Mouse (Mus musculus): ENCODE results near the gene Plekho1. TPM values are rescaled to one million over a fixed set of nuclear protein-coding genes. Genes with fewer than 3 reads are reported as not detected.

The Plekho1 gene
- polyA plus RNA-seq, 2 experiments: 3.6 to 9.0 TPM

GRCm38 (mm10) chr3:96000080-96000632, 4.4 kb upstream of the Plekho1 start:
- no peaks in the 10 kb centered on the region for H3K9me3 ChIP-seq (ENCODE audit: control insufficient read depth, low read length)
- H3K4me2 ChIP-seq (ENCODE audit: low read depth): peak overlapping the region; percentile 8
- H3K9ac ChIP-seq (replicated peaks): peak overlapping the region; percentile 5; the same call in 1 of the 2 replicates
- TF ChIP-seq CTCF (IDR thresholded peaks at IDR 0.05; ENCODE audit: low read depth): no peak
- TF ChIP-seq EP300 (IDR thresholded peaks at IDR 0.05; ENCODE audit: low read depth): no peak
- DNase-seq (ENCODE audit: low read depth in 3 of 3, low spot score in 3 of 3) (no peak), ATAC-seq (ENCODE audit: insufficient read depth) (no peak)
- 64% methylated on average over 14 of the region's 14 CpGs for WGBS (ENCODE audit: insufficient replicate concordance)
- H3K36me3 ChIP-seq (replicated peaks; ENCODE audit: control insufficient read depth, insufficient read depth, low read depth): no peaks in the 10 kb centered on the region
- peaks cover 13% of the 10 kb centered on the region for H3K27me3 ChIP-seq (ENCODE audit: control insufficient read depth, insufficient read depth, low read length)
- no peak overlapping the region for H3K4me3 ChIP-seq (ENCODE audit: insufficient read depth in 1 of 2, low read depth in 2 of 2, low read length in 2 of 2)
- peaks cover 24 to 34% of the 10 kb centered on the region in 2 experiments for H3K4me1 ChIP-seq (replicated peaks; ENCODE audit: control insufficient read depth in 2 of 2, insufficient read depth in 2 of 2, low read length in 1 of 2)
- peak overlapping the region; percentile 4; the same call in 1 of the 2 replicates for H3K27ac ChIP-seq

- WGBS (ENCODE audit: insufficient replicate concordance): 46% methylated on average over 12 of the region's 12 CpGs
- ATAC-seq (ENCODE audit: insufficient read depth): peak; percentile 88
- peak; percentile 79 for TF ChIP-seq EP300 (IDR thresholded peaks at IDR 0.05; ENCODE audit: low read depth)
- TF ChIP-seq CTCF (IDR thresholded peaks at IDR 0.05; ENCODE audit: low read depth): no peak
- H3K9ac ChIP-seq (replicated peaks): peak overlapping the region; percentile 5
- H3K4me3 ChIP-seq (ENCODE audit: insufficient read depth in 1 of 2, low read depth in 2 of 2, low read length in 2 of 2): no peak overlapping the region
- H3K27ac ChIP-seq: peak overlapping the region; percentile 55
- H3K36me3 ChIP-seq (replicated peaks; ENCODE audit: control insufficient read depth, insufficient read depth, low read depth): no peaks in the 10 kb centered on the region
- H3K9me3 ChIP-seq (ENCODE audit: control insufficient read depth, low read length): no peaks in the 10 kb centered on the region
- H3K4me1 ChIP-seq (replicated peaks; ENCODE audit: control insufficient read depth in 2 of 2, insufficient read depth in 2 of 2, low read length in 1 of 2): peaks cover 24 to 34% of the 10 kb centered on the region in 2 experiments
- peak overlapping the region; percentile 8 for H3K4me2 ChIP-seq (ENCODE audit: low read depth)
- peaks cover 20% of the 10 kb centered on the region for H3K27me3 ChIP-seq (ENCODE audit: control insufficient read depth, insufficient read depth, low read length)
- peak; percentile 59 to 62 (median 61) for DNase-seq (ENCODE audit: low read depth in 3 of 3, low spot score in 3 of 3)
Observed at GRCm38 (mm10) chr3:95999308-96000079, 3.7 kb upstream of the Plekho1 start.

GRCm38 (mm10) chr3:95997203-95997721, 1.5 kb upstream of the Plekho1 start:
- WGBS (ENCODE audit: insufficient replicate concordance): 29% methylated on average over 9 of the region's 9 CpGs
- no peak for DNase-seq (ENCODE audit: low read depth in 3 of 3, low spot score in 3 of 3)
- no peak for ATAC-seq (ENCODE audit: insufficient read depth)
- Histone ChIP-seq H3K9me3 (ENCODE audit: control insufficient read depth, low read length) (no peaks in the 10 kb centered on the region), H3K9ac (replicated peaks) (no peak overlapping the region), H3K4me3 (ENCODE audit: insufficient read depth in 1 of 2, low read depth in 2 of 2, low read length in 2 of 2) (no peak overlapping the region), H3K4me2 (ENCODE audit: low read depth) (no peak overlapping the region; the same call in 1 of the 2 replicates), H3K4me1 (replicated peaks; ENCODE audit: control insufficient read depth in 2 of 2, insufficient read depth in 2 of 2, low read length in 1 of 2) (peaks cover 24 to 39% of the 10 kb centered on the region in 2 experiments), H3K27me3 (ENCODE audit: control insufficient read depth, insufficient read depth, low read length) (peaks cover 31% of the 10 kb centered on the region), H3K36me3 (replicated peaks; ENCODE audit: control insufficient read depth, insufficient read depth, low read depth) (no peaks in the 10 kb centered on the region), H3K27ac (no peak overlapping the region)
- TF ChIP-seq CTCF (IDR thresholded peaks at IDR 0.05; ENCODE audit: low read depth) (no peak), EP300 (IDR thresholded peaks at IDR 0.05; ENCODE audit: low read depth) (no peak)

GRCm38 (mm10) chr3:95996451-95997073, 761 bp upstream of the Plekho1 start:
- ATAC-seq (ENCODE audit: insufficient read depth) (no peak), DNase-seq (ENCODE audit: low read depth in 3 of 3, low spot score in 3 of 3) (no peak)
- no peak for TF ChIP-seq CTCF (IDR thresholded peaks at IDR 0.05; ENCODE audit: low read depth)
- no peak for TF ChIP-seq EP300 (IDR thresholded peaks at IDR 0.05; ENCODE audit: low read depth)
- H3K9ac ChIP-seq (replicated peaks): peak overlapping the region; percentile 35
- H3K4me3 ChIP-seq (ENCODE audit: insufficient read depth in 1 of 2, low read depth in 2 of 2, low read length in 2 of 2): peak overlapping the region; percentile 21 to 61
- no peaks in the 10 kb centered on the region for H3K36me3 ChIP-seq (replicated peaks; ENCODE audit: control insufficient read depth, insufficient read depth, low read depth)
- H3K4me2 ChIP-seq (ENCODE audit: low read depth): peak overlapping the region; percentile 84
- no peak overlapping the region for H3K27ac ChIP-seq
- 14% methylated on average over 6 of the region's 6 CpGs for WGBS (ENCODE audit: insufficient replicate concordance)
- H3K27me3 ChIP-seq (ENCODE audit: control insufficient read depth, insufficient read depth, low read length): peaks cover 31% of the 10 kb centered on the region
- H3K4me1 ChIP-seq (replicated peaks; ENCODE audit: control insufficient read depth in 2 of 2, insufficient read depth in 2 of 2, low read length in 1 of 2): peaks cover 24 to 39% of the 10 kb centered on the region in 2 experiments
- no peaks in the 10 kb centered on the region for H3K9me3 ChIP-seq (ENCODE audit: control insufficient read depth, low read length)

Measured in liver, embryonic 14.5 days (tissue).